Mouse (Mus musculus) mesoderm, embryonic 11.5 days (tissue): ENCODE data around the gene Satl1.

ENCODE experiments used
- DNase-seq: peaks from one replicate; pipeline ENCODE4 v3.0.0-alpha.2; 2012; ENCODE audit warnings: low read depth, low spot score

Gene Satl1

GRCm38 (mm10) chrX:112406679-112407078 lies at the start of gene Satl1:
Satl1 (minus strand) TSS chrX:112406779.
- DNase-seq: no peak

- DNase-seq: no peak
Measured at GRCm38 (mm10) chrX:112438064-112438463, 31.5 kb upstream of the Satl1 start.

- DNase-seq: no peak
Measured at GRCm38 (mm10) chrX:112437580-112437979, 31.0 kb upstream of the Satl1 start.

GRCm38 (mm10) chrX:112422998-112423397 lies 16.4 kb upstream of the Satl1 start:
- peak; percentile 54 for DNase-seq

- DNase-seq: no peak
Measured at GRCm38 (mm10) chrX:112412309-112412708, 5.7 kb upstream of the Satl1 start.

GRCm38 (mm10) chrX:112370577-112371410 lies 35.8 kb downstream of the Satl1 start:
- DNase-seq: peak; percentile 56

GRCm38 (mm10) chrX:112368426-112368825 lies 38.2 kb downstream of the Satl1 start:
- no peak for DNase-seq

- DNase-seq: peak; percentile 24
Measured at GRCm38 (mm10) chrX:112348395-112348791, 58.2 kb downstream of the Satl1 start.

GRCm38 (mm10) chrX:112347467-112348394 lies 58.8 kb downstream of the Satl1 start:
- no peak for DNase-seq

- no peak for DNase-seq
Measured at GRCm38 (mm10) chrX:112339486-112339885, 67.1 kb downstream of the Satl1 start.
